Mouse (Mus musculus) ES-E14 (cell line): ENCODE measurements around the gene Pkn3. TPM values are rescaled to one million over a fixed set of nuclear protein-coding genes. Genes with fewer than 3 reads are reported as not detected.
A peak's percentile ranks its signal among the peaks of the same experiment; 100 is the strongest.
"Not testable (repeated sequence)": the region's sequence is repeated elsewhere in the genome, so short reads cannot be mapped to it uniquely, and the experiment has no call there.

Experiments
- DNase-seq: peaks from one replicate; pipeline ENCODE4 v3.0.0-alpha.2; 2013; ENCODE audit warnings: low read depth, low spot score
- H3K27ac ChIP-seq: 2 replicates; pipeline ENCODE4 v1.5.1; 2012; ENCODE audit warnings: low read depth, mild to moderate bottlenecking, low read length, moderate library complexity, mixed read lengths; ENCODE audit not compliant: poor library complexity, insufficient read depth, severe bottlenecking
- H3K36me3 ChIP-seq: 2 replicates; pipeline ENCODE4 v1.6.1; 2012; ENCODE audit warnings: mild to moderate bottlenecking, low read length, moderate library complexity, mixed read lengths; ENCODE audit not compliant: control insufficient read depth, poor library complexity, insufficient read depth, severe bottlenecking
- H3K4me1 ChIP-seq, 2 experiments: fragments of 150-350 bp in 1 of 2; sonication (generic) in 1 of 2; 2 replicates each; pipeline ENCODE4 v1.6.1; 2012; ENCODE audit warnings: low read length in 2 of 2, mild to moderate bottlenecking in 1 of 2, mixed read lengths in 1 of 2; ENCODE audit not compliant: control insufficient read depth in 2 of 2, insufficient read depth in 2 of 2, poor library complexity in 1 of 2
- H3K4me3 ChIP-seq, 2 experiments: fragments of 150-350 bp in 1 of 2; sonication (generic) in 1 of 2; 2 replicates each; pipeline ENCODE4 v1.5.1; 2012; ENCODE audit warnings: low read length in 2 of 2, low read depth in 1 of 2, mild to moderate bottlenecking in 1 of 2, mixed read lengths in 1 of 2; ENCODE audit not compliant: insufficient read depth in 1 of 2, poor library complexity in 1 of 2, severe bottlenecking in 1 of 2
- H3K9ac ChIP-seq: 2 replicates; pipeline ENCODE4 v1.6.1; 2012; ENCODE audit warnings: low read depth, mild to moderate bottlenecking, low read length, mixed read lengths; ENCODE audit not compliant: poor library complexity, insufficient read depth, severe bottlenecking
- H3K9me3 ChIP-seq: fragments of 150-350 bp; sonication (generic); 2 replicates; pipeline ENCODE4 v1.6.1; 2012; ENCODE audit warnings: low read depth, mild to moderate bottlenecking, low read length; ENCODE audit not compliant: control insufficient read depth, insufficient read depth
- CHD2 ChIP-seq: IDR thresholded peaks from 2 replicates; pipeline ENCODE4 v1.6.1; 2014; ENCODE audit warnings: mild to moderate bottlenecking, low read depth, low read length, inconsistent platforms
- HCFC1 ChIP-seq: IDR thresholded peaks from 2 replicates; pipeline ENCODE4 v1.6.1; 2012; ENCODE audit warnings: low read length, inconsistent platforms, borderline replicate concordance; ENCODE audit not compliant: insufficient read depth
- MAFK ChIP-seq: IDR thresholded peaks from 2 replicates; pipeline ENCODE4 v1.6.1; 2014; ENCODE audit warnings: mild to moderate bottlenecking, low read depth, low read length, inconsistent platforms; ENCODE audit not compliant: insufficient read depth
- ZC3H11A ChIP-seq: IDR thresholded peaks from 2 replicates; pipeline ENCODE4 v1.6.1; 2012; ENCODE audit warnings: low read depth, mild to moderate bottlenecking, inconsistent platforms, low read length, borderline replicate concordance
- ZNF384 ChIP-seq: IDR thresholded peaks from 2 replicates; pipeline ENCODE4 v1.6.1; 2012; ENCODE audit warnings: low read depth, low read length, inconsistent platforms
- in situ Hi-C, 2 experiments: fragments of 600-800 bp; cut with MboI; formaldehyde crosslinking; loops; one replicate each; pipeline ENCODE4 v1.15.1; 2025; ENCODE audit warnings: low sequenced_read_pairs in 2 of 2, inconsistent platforms in 1 of 2; ENCODE audit not compliant: unreplicated experiment in 2 of 2
- total RNA-seq: library from RNA; depleted of rRNA; stranded (reverse); fragments of 300-350 nt; gene quantifications from 2 replicates; pipeline ENCODE4 v1.2.3, GENCODE M21; 2012

The Pkn3 gene
- total RNA-seq, 1 experiment: 19.1 TPM

DNA sequence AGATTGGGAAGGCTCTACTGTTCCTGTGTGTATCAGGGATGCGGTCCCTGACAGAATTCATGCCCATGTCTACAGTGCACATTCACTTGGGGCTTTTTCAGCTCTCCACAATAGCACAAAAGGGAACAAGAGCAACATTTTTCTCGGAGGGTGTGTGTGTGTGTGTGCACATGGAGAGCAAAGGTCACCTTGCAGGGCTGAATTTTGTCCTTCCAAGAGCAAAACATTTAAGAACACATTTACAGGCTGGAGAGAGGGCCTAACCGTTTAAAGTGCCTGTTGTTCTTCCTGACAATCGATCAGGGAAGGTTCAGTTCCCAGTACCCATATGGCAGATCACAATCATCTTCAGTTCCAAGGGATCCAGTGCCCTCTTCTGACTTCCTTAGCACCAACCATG lies 52.7 kb downstream of the Pkn3 start:
- no peak overlapping the region for H3K4me3 ChIP-seq
- in situ Hi-C loops: no loop called here
- no peak for TF ChIP-seq HCFC1
- no peak for TF ChIP-seq CHD2
- TF ChIP-seq MAFK: no peak
- TF ChIP-seq ZNF384: no peak
- TF ChIP-seq ZC3H11A: no peak

DNA sequence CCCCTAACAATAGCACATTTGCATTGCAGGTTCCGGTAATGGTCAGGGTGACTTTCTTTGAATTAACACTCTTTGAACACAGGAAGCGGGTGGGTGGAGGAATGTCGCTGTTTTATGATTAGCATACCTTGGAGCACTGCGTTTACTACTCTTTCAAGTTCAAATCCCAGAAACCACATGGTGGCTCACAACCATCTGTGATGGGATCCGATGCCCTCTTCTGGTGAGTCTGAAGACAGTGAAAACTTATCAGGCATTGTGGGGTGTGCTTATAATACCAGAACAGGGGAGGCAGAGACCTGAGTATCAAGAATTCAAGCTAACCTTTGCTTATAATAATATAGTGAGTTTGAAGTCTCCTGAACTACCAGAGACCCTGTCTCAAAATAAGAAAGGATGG lies 53.8 kb downstream of the Pkn3 start:
- H3K36me3 ChIP-seq, in situ Hi-C loops, H3K4me3 ChIP-seq, H3K4me1 ChIP-seq, H3K9me3 ChIP-seq, H3K9ac ChIP-seq, DNase-seq: not testable (repeated sequence)
- peak overlapping the region; percentile 83 for H3K27ac ChIP-seq

More for the DNA sequence above, 52.7 kb downstream of the Pkn3 start:
- Histone ChIP-seq H3K9me3 (no peaks in the 10 kb centered on the region), H3K36me3 (no peaks in the 10 kb centered on the region), H3K27ac (no peak overlapping the region), H3K4me1 (peaks cover 2% of the 10 kb centered on the region in 2 experiments; a peak in 2 of 4 replicates), H3K9ac (no peak overlapping the region)
- DNase-seq: no peak

DNA sequence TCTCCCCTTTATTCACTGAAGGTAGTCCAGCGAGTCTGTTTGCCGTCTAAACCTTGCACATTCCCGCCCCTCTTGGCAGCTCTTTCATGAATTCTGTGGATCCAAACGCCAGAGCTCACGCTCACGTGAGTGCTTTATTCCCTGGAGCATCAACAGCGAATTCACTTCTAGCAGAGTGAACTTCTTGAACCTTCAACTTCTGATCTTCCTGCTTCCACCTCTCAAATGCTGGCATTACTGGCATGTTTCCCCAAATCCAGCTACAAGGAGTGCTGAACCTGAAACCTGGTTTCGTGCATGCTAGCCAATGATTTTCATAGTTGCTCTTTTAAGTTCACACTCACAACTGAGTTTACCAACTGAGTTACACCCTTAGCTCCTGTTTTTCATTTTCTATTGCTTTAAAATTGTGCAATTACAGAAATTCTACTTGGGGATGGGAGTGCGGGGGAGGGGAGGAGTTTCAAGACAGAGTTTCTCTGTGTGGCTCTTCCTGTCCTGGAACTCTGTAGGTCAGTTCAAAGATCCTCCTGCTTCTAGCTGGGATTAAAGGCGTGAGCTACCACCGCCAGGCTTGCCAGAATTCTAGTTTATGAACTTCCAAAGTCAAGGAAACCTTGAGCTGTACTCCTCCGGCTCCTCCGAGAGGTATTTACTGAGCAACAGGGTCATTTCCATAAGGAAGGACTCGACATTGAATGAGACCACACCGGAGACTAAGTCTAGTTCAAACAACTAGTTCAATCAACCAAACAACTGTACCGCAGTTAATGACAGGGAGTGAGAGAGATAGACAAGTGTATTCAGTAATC lies 55.5 kb downstream of the Pkn3 start:
- DNase-seq: no peak
- Histone ChIP-seq H3K4me3 (peak overlapping the region; percentile 86 to 92), H3K36me3 (peaks cover 13% of the 10 kb centered on the region), H3K4me1 (peaks cover 5 to 10% of the 10 kb centered on the region in 2 experiments; a peak in 3 of 4 replicates), H3K9ac (peak overlapping the region; percentile 38; the same call in 1 of the 2 replicates), H3K27ac (no peak overlapping the region; the same call in 1 of the 2 replicates), H3K9me3 (no peaks in the 10 kb centered on the region)
- in situ Hi-C loops: no loop called here
- TF ChIP-seq CHD2 (no peak), HCFC1 (no peak), ZNF384 (no peak), MAFK (no peak), ZC3H11A (no peak)

DNA sequence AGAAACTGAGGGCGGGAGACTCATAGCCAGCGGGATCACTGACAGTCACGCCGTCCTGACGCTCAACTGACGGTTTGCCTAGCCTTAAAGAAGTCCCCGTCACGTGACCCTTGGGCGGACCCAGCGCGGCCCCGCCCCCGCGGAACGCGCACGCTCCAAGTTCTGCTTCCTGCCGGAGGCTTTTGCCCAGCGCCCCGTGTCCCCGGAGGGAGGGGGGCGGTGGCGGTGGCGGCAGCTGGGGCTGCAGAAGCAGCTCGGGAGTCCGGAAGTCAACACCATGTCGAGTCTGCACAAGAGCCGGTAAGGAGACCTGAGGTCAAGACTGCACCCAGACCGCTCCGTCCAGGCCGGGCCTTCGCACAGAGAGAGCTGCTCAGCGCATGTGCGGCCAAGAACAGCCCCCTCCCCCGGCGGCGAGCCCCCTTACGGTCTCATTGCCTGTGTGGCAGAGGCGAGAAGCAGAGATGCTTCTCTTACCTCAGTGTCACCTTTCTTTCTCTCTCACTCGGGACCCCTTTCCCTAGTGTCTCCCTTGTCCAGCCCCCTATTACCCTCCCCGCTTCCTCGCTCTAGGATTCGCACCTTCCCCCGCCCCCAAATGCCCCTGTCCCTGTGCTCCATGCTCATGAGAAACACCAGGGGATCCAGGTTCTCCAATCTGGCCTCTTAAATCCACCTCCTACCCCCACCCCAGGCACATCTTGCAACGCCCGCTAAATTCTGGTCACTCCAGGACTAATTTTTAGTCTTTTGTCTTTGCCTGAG lies 56.3 kb downstream of the Pkn3 start, which contains the start of gene Tbc1d13:
Gene Tbc1d13, plus strand, starts transcription at position 134 of the 765 bp plus-strand sequence.
- Histone ChIP-seq H3K4me3 (peak within 1 kb of the TSS; percentile 86 to 92), H3K9ac (peak within 1 kb of the TSS; percentile 79), H3K36me3 (peaks cover 13% of the 10 kb centered on the region), H3K9me3 (no peaks in the 10 kb centered on the region), H3K4me1 (peaks cover 5 to 10% of the 10 kb centered on the region in 2 experiments; a peak in 3 of 4 replicates), H3K27ac (peak within 1 kb of the TSS; percentile 69)
- DNase-seq: peak; percentile 89
- in situ Hi-C loops: no loop called here
- no peak for TF ChIP-seq ZC3H11A
- TF ChIP-seq MAFK: no peak
- TF ChIP-seq HCFC1: peak; percentile 82
